Mouse (Mus musculus) ES-Bruce4 (cell line): Measurements from ENCODE around the gene Slc39a2.

Source experiments
- CTCF ChIP-seq: IDR thresholded peaks from one replicate; pipeline ENCODE4 v1.8.1; 2011; ENCODE audit warnings: low read depth, low read length
- EP300 ChIP-seq: IDR thresholded peaks from 2 replicates; pipeline ENCODE4 v1.6.1; 2011; ENCODE audit warnings: low read depth, low read length; ENCODE audit not compliant: insufficient read depth
- POLR2A ChIP-seq: IDR thresholded peaks from one replicate; pipeline ENCODE4 v1.8.1; 2011; ENCODE audit warnings: low read length; ENCODE audit not compliant: insufficient read depth

GRCm38 (mm10) chr14:51929968-51930367 lies 37.3 kb downstream of the Slc39a2 start:
- TF ChIP-seq CTCF (no peak), EP300 (no peak), POLR2A (no peak)
